Mouse (Mus musculus) monocyte, adult 5-6 weeks (primary cell): ENCODE data around the gene Oat. TPM values are rescaled to one million over a fixed set of nuclear protein-coding genes. Genes with fewer than 3 reads are reported as not detected.

ENCODE experiments used
- ATAC-seq: fragments of 153-309, 156-312 bp; replicated peaks from 2 replicates; pipeline ENCODE4 v1.8.0; 2017; ENCODE audit warnings: mild to moderate bottlenecking; ENCODE audit not compliant: low TSS enrichment, insufficient number of reproducible peaks, severe bottlenecking, poor library complexity, low FRiP score
- total RNA-seq: library from RNA; stranded (forward); fragments of 200-1000, 200-491, 200-594 nt; gene quantifications from 3 replicates; pipeline ENCODE4 v1.2.3, GENCODE M21; 2017

Gene Oat
- total RNA-seq, 1 experiment from 2014 or later: 89.6 TPM

- ATAC-seq: no peak
These were observed 19.6 kb downstream of the Oat start for GRCm38 (mm10) chr7:132556575-132556974.

- no peak for ATAC-seq
These were observed 20.3 kb downstream of the Oat start for GRCm38 (mm10) chr7:132555911-132556310.

- no peak for ATAC-seq
These were observed 22.1 kb downstream of the Oat start for GRCm38 (mm10) chr7:132554091-132554490.

GRCm38 (mm10) chr7:132551351-132552126, 24.7 kb downstream of the Oat start:
- peak; percentile 94 for ATAC-seq

- ATAC-seq: no peak
These were observed 29.1 kb downstream of the Oat start for GRCm38 (mm10) chr7:132547126-132547525.

- no peak for ATAC-seq
These were observed 33.8 kb downstream of the Oat start for GRCm38 (mm10) chr7:132542427-132542826.

- ATAC-seq: no peak
These were observed 34.6 kb downstream of the Oat start for GRCm38 (mm10) chr7:132541566-132541965.

GRCm38 (mm10) chr7:132540597-132540996, 35.6 kb downstream of the Oat start:
- ATAC-seq: no peak

GRCm38 (mm10) chr7:132529206-132529605, 47.0 kb downstream of the Oat start:
- no peak for ATAC-seq

- ATAC-seq: no peak
These were observed 62.7 kb downstream of the Oat start for GRCm38 (mm10) chr7:132513419-132513982.

GRCm38 (mm10) chr7:132509110-132509509, 67.1 kb downstream of the Oat start:
- no peak for ATAC-seq

Other genes starting within 250 kb of the Oat start
- not detected in 3 replicates for gene Nkx1-2, start 23.2 kb upstream of the Oat start, total RNA-seq
- 2.8 to 6.0 TPM (median 4.2 TPM) in 3 replicates for gene Lhpp, start 34.2 kb upstream of the Oat start, total RNA-seq
- 15.8 to 51.1 TPM (median 20.4 TPM) in 3 replicates for gene Fam53b, start 237.5 kb upstream of the Oat start, total RNA-seq